Mouse (Mus musculus): Measurements from ENCODE around the gene Dgcr2.

Gene Dgcr2

DNA sequence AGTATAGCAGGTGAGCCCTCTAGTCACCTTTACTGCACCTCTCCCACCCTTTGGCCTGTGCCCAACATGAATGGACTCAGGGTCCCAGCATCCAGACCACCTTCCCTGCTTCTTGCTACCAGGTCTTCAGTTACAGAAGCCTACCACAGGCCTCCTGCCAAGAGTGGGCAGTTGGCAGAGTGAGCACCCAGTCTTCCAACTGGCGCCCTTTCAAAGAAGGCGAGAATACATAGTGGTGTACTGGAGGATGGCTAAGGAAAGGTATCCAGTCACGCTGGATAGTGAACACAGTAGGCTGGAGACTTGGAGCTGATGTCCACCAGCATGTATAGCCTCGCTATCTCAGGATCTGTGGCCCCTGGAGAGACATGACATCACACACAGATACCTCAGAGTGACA, 104.3 kb downstream of the Dgcr2 start:
- no peak for DNase-seq (ENCODE audit: inconsistent age in 2 of 2, low spot score in 1 of 2)

DNA sequence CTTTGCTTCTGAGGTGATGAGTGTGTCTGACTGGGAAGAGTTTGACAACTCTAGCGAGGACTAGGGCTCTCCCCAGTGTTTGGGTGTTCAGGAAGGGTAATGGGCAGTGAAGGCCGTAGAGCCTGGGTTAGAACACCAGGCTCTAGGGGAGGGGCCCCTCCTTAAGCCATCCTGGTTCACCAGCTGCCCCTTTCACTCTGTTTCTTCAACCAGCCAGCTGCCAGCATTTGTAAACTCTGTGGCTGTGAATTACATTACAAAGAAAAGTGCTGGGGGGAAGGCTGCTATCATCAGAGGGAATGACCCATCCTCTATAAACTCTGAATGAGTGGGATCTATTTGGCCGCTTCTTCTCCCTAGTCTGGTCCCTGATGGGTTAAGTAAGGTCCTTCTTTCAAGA, 105.6 kb downstream of the Dgcr2 start:
- no peak for DNase-seq (ENCODE audit: inconsistent age in 2 of 2, low spot score in 1 of 2)

All from adrenal gland, adult (tissue).